Mouse (Mus musculus): Measurements from ENCODE around the gene Ces5a. TPM values are rescaled to one million over a fixed set of nuclear protein-coding genes. Genes with fewer than 3 reads are reported as not detected.

Gene Ces5a
- total RNA-seq (2012; rRNA removed) (not detected in 2 replicates), total RNA-seq (2014; rRNA removed) (not detected in 2 replicates), polyA plus RNA-seq (2012; ENCODE audit: insufficient read length, low read depth) (not detected in 2 replicates)

- TF ChIP-seq BHLHE40 (IDR thresholded peaks at IDR 0.05; ENCODE audit: low read depth, low read length) (no peak), USF1 (IDR thresholded peaks at IDR 0.05; ENCODE audit: low read depth, low read length) (no peak), NELFE (IDR thresholded peaks at IDR 0.05; ENCODE audit: low read depth, low read length) (no peak), MAZ (IDR thresholded peaks at IDR 0.05; ENCODE audit: low read depth, low read length) (no peak), MAX (IDR thresholded peaks at IDR 0.05; ENCODE audit: low read length) (no peak), HCFC1 (IDR thresholded peaks at IDR 0.05; ENCODE audit: low read depth, low read length) (no peak), ELF1 (IDR thresholded peaks at IDR 0.05; ENCODE audit: low read depth, low read length) (no peak), USF2 (conservative IDR thresholded peaks at IDR 0.05; ENCODE audit: low read depth, low read length) (no peak), UBTF (IDR thresholded peaks at IDR 0.05; ENCODE audit: low read depth, low read length) (no peak), JUN (IDR thresholded peaks at IDR 0.05; ENCODE audit: insufficient read depth, low read depth, low read length) (no peak), SIN3A (IDR thresholded peaks at IDR 0.05; ENCODE audit: low read length) (no peak)
- H3K27ac ChIP-seq (ENCODE audit: insufficient read depth, low read depth), result no peak within 1 kb of the TSS
- no peak within 1 kb of the TSS for H3K4me2 ChIP-seq (ENCODE audit: insufficient read depth, low read depth, poor library complexity, severe bottlenecking)
- H3K9ac ChIP-seq (ENCODE audit: insufficient read depth, low read depth), result no peak within 1 kb of the TSS
- H3K4me1 ChIP-seq (ENCODE audit: control insufficient read depth in 1 of 2, insufficient read depth in 2 of 2), result no peaks in the 10 kb centered on the region
- in situ Hi-C loops (cut with MboI; ENCODE audit: low pct_ligation_motif_present, low pct_unique_long_range_greater_than_20kb, low sequenced_read_pairs), result no loop called here
- no peaks in the 10 kb centered on the region for H3K79me2 ChIP-seq (replicated peaks; ENCODE audit: control insufficient read depth, extremely low read depth, insufficient read depth, poor library complexity, severe bottlenecking)
- H3K9me3 ChIP-seq (replicated peaks; ENCODE audit: low read length), result no peaks in the 10 kb centered on the region
- H3K4me3 ChIP-seq (replicated peaks in 1 of 3; ENCODE audit: low read depth in 2 of 3, low read length in 2 of 3, poor library complexity in 1 of 3), result no peak within 1 kb of the TSS
- dilution Hi-C loops (cut with MboI; ENCODE audit: extremely low pct_ligation_motif_present, extremely low pct_unique_long_range_greater_than_20kb, low sequenced_read_pairs), result no loop called here
- no peaks in the 10 kb centered on the region for H3K36me3 ChIP-seq (replicated peaks in 1 of 2; ENCODE audit: control insufficient read depth in 1 of 2, insufficient read depth in 1 of 2, low read length in 1 of 2)
- peaks cover 10% of the 10 kb centered on the region for H3K27me3 ChIP-seq (replicated peaks)
- no peak for DNase-seq (ENCODE audit: extremely low read depth)
Observed at GRCm38 (mm10) chr8:93535730-93536129, at the start of gene Ces5a. Gene Ces5a, minus strand, starts transcription at chr8:93535830.

GRCm38 (mm10) chr8:93572841-93573240, 37.2 kb upstream of the Ces5a start:
- H3K4me1 ChIP-seq (ENCODE audit: control insufficient read depth in 1 of 2, insufficient read depth in 2 of 2), result peaks cover 0 to 8% of the 10 kb centered on the region in 2 experiments; a peak in 1 of 4 replicates
- in situ Hi-C loops (cut with MboI; ENCODE audit: low pct_ligation_motif_present, low pct_unique_long_range_greater_than_20kb, low sequenced_read_pairs), result no loop called here
- TF ChIP-seq RCOR1 (conservative IDR thresholded peaks at IDR 0.05; ENCODE audit: low read depth, low read length), result no peak
- no peak for TF ChIP-seq CTCF (conservative IDR thresholded peaks at IDR 0.05 in 1 of 2, IDR thresholded peaks at IDR 0.05 in 1 of 2; ENCODE audit: low read depth in 2 of 2, low read length in 2 of 2)
- TF ChIP-seq SMC3 (IDR thresholded peaks at IDR 0.05; ENCODE audit: low read depth, low read length), result no peak
- TF ChIP-seq ELF1 (IDR thresholded peaks at IDR 0.05; ENCODE audit: low read depth, low read length), result no peak
- no peak for TF ChIP-seq NELFE (IDR thresholded peaks at IDR 0.05; ENCODE audit: low read depth, low read length)
- no peak for TF ChIP-seq KAT2A (IDR thresholded peaks at IDR 0.05; ENCODE audit: insufficient replicate concordance, low read length)
- no peak for TF ChIP-seq EP300 (IDR thresholded peaks at IDR 0.05; ENCODE audit: low read length)
- TF ChIP-seq UBTF (IDR thresholded peaks at IDR 0.05; ENCODE audit: low read depth, low read length), result no peak
- no peak for TF ChIP-seq USF1 (IDR thresholded peaks at IDR 0.05; ENCODE audit: low read depth, low read length)
- TF ChIP-seq USF2 (conservative IDR thresholded peaks at IDR 0.05; ENCODE audit: low read depth, low read length), result no peak
- no peak for TF ChIP-seq ETS1 (conservative IDR thresholded peaks at IDR 0.05; ENCODE audit: low read depth, low read length)
- no peak for TF ChIP-seq MAFK (IDR thresholded peaks at IDR 0.05; ENCODE audit: insufficient replicate concordance, low read length)
- no peak for TF ChIP-seq MYC (IDR thresholded peaks at IDR 0.05; ENCODE audit: low read depth, low read length)
- H3K4me3 ChIP-seq (replicated peaks in 1 of 3; ENCODE audit: low read depth in 2 of 3, low read length in 2 of 3, poor library complexity in 1 of 3), result no peak overlapping the region
- H3K79me2 ChIP-seq (replicated peaks; ENCODE audit: control insufficient read depth, extremely low read depth, insufficient read depth, poor library complexity, severe bottlenecking), result no peaks in the 10 kb centered on the region
- no peaks in the 10 kb centered on the region for H3K27me3 ChIP-seq (replicated peaks)
- dilution Hi-C loops (cut with MboI; ENCODE audit: extremely low pct_ligation_motif_present, extremely low pct_unique_long_range_greater_than_20kb, low sequenced_read_pairs), result no loop called here
- H3K9me3 ChIP-seq (replicated peaks; ENCODE audit: low read length), result peaks cover 7% of the 10 kb centered on the region
- DNase-seq (ENCODE audit: extremely low read depth), result no peak
- no peak overlapping the region for H3K9ac ChIP-seq (ENCODE audit: insufficient read depth, low read depth)
- H3K4me2 ChIP-seq (ENCODE audit: insufficient read depth, low read depth, poor library complexity, severe bottlenecking), result no peak overlapping the region
- H3K27ac ChIP-seq (ENCODE audit: insufficient read depth, low read depth), result no peak overlapping the region
- H3K36me3 ChIP-seq (replicated peaks in 1 of 2; ENCODE audit: control insufficient read depth in 1 of 2, insufficient read depth in 1 of 2, low read length in 1 of 2), result no peaks in the 10 kb centered on the region
